Mouse (Mus musculus) skeletal muscle tissue, adult 2 months (tissue): ENCODE measurements around the gene Wipi2.

ENCODE experiments used
- DNase-seq: peaks from one replicate; pipeline ENCODE4 v3.0.0-alpha.2; 2012; ENCODE audit warnings: low read depth, low spot score

The Wipi2 gene

DNA sequence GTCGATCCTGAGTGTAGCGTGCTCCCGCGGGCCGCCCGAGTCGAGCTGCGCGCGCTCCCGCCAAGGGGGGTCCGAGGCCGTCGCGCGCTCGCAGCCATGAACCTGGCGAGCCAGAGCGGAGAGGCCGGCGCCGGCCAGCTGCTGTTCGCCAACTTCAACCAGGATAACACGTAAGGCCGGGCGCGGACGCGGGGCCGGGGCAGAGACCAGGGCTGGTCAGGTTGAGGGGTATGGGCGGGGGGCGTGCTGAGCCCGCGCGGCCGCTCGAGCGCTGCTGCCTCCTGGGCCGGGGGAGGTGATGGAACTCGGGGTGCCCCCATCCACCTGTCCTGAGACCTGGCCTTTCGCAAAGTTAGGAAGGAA, 2.1 kb downstream of the Wipi2 start:
- DNase-seq = no peak

DNA sequence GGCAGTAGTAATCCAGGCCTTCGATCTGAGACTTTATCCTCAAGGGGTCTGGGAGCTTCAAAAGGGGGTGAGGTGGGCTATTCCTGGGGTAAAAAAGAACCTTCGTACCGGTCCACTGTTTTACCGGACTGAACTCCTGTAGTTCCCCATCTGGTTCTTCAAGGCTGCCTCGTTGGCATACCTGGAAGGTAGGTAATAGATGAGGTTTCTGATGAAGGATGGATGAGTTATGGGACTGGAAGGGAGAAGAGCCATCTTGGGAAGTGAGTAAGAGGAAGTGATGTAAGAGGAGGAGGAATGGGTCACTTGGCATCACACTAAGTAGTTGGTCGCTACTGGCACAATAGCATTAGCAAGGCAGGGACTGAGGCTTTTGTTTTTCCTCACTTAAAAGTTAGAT, 2.7 kb downstream of the Wipi2 start:
- no peak for DNase-seq

DNA sequence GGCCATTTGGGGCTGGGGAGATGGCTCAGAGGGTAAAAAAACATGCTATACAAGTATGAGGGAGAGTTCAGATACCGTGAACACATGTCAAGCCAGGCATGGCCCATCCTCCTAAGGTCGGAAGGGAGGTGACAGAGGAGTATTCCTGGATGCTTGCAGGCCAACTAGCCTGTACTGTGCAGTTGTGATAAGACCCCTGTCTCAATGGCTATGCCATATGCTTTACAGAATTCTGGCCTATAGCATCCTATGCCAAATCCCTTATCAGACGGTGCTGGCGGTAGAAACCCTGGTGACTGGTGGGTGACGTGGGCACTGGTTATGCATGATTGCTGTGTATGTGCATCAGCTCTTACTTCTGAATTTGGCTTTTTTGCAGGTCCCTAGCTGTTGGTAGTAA, 10.3 kb downstream of the Wipi2 start:
- no peak for DNase-seq

DNA sequence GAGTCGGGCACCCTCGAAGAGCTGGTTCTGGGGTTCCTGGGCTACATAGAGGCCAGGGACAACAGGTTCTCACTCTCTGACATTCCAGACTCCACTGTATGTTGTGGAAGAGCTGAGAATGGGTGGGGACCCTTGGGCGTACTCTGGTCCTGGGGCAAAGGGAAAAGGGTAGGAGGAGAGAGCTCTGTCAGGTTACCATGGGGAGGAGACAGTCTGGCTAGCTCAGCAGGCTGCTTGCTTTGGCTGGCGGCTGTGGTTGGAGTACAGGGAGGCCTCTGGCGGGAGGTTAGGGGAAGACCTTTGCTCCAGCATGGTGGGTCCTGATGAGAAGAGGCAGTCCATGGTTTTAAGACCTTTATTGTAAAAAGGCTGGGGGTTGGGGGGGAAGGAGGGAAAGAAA, 12.6 kb downstream of the Wipi2 start:
- no peak for DNase-seq

DNA sequence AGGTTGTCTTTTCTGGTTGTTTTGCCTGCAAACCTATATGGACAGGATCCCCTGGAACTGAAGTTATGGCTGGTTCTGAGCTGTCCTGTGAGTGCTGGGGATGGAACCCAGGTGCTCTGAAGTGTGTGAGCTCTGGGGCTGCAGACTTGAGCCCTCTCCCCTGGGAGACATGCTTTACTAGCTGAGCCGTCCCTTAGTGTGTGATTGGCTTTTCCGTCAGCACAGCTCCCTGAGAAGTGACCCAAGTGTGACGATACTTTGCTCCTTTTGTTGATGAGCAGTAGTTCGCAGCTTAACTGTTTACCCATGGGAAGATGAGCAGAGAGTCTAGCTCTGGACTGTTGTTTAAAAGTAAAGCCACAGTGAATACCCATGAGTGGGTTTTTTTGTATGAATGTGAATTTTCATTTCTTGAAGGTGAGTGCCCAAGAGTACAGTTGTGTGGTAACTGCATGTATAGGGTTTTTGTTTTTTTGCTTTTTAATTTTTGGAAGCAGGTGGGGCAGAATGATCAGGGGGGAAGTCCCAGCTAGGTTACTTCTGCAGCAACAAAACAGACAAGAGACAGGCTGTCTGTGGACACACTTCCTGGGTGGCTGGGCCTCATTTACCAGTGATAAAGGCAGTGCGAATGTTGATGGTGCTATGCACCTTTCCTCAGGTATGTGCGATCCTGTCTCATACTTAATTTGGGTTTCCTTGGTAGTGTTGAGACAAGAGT, 14.0 kb downstream of the Wipi2 start:
- DNase-seq = no peak

DNA sequence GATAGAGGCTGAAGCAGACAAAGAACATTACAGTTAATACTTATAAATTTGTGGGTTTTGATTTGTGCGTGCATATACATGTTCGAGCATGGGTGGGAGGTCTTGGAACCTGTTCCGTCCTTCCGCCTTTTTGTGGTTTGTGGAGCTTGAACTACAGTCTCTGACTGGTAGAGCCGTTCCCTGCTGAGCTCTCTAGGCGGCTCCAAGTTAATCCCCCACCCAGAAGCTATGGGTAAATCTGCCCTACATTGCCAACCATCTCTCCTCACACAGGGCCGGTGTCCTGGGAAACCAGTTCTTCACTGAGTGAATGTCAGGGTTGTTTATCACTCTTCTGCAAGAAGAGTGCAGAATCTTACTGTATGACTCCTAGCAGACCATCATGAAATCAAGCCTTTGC, 20.7 kb downstream of the Wipi2 start:
- no peak for DNase-seq

DNA sequence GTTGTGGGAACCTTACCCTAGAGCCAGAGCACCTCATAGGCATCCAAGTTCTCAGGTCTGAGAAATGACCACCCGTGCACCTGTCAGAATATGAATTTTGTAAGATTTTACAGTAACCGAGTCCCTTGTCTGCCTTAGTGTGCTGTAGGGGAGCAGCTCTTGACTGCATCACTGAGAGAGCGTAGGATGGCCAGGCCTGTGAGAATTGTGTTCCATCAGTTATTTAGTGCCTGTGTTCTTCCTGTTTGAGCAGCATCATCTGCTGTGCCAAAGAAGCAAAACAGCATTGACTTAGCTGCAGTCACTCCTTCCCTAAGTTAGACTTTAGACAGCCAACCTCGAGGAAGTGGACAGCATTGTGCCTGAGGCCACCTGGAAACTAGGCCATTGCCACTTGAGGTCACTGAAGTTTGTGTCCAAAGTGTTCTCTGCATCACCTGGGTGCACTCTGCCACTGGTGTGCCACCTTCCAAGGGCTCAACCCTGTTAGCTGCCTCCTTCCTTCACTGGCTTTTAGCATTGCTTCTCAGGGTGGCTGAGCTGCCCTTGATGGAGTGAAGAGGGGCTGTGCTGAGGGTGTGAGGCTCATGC, 22.1 kb downstream of the Wipi2 start:
- DNase-seq = no peak

DNA sequence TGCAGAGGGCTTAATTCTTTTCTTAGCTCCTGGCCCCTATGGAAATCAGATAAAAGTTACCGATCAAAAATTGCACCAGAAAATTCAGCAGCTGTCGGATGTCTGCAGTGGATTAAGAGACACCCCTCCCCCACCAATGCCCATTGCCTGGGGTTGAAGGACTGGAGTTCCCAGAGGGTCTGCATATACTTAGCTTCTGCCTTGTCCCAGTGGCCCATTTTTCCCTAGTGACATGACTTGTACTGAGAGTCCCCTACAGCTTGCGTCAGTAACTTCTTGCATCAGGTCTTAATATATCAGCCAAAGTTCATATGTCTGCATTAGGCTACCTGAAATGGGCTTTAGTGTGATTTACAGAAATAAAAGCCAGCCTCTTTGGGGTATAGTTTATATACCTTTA, 22.9 kb downstream of the Wipi2 start:
- DNase-seq = no peak

DNA sequence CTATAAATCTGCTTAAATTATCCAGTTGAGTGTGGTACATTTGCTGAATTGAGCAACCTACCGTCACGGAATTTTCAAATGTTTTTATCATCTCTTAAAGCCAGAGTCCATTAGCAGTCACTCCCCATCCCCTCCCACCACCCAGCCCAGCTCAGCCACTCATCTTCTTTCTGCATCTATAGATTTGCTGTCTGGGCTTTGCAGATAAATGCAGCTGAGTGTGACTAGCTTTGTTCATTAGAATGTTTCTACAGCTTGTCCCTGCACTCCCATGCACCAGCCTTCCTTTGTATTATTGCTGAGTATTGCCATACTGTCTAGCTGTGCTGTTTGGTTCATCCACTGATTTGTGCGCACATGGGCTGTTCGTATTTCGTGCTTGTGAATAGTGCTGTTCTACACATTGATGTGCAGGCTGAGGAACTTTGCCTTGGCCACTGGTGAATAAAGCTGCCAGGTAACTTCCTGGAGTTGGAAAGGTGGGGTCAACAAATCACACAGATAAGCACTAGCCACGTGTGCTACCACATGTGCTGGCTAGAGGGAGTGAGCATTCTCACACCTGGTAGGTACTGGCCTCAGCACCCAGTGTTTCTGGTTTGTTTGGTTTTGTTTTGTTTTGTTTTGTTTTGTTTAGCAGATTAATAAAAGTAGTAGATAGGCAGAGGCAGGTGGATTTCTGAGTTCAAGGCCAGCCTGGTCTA, 23.4 kb downstream of the Wipi2 start:
- DNase-seq = no peak

DNA sequence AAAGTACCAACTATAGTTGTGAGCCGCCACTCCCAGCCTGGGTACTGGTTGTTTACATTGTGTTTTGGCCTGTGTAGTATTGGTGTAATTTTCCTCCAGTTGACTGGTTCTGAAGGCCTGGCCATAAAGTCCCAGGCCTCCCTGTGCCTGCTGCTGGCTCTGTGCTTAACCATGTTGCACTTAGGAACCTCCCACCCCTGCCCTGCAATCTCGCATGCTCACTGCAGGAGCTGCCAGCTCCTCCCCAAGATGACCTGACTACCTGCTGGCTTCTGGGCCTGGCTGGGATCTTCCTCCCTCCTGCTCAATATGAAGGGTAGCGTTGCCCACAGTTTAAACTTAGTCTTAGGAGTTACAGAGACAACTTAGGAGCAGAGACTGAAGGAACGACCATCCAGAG, 24.8 kb downstream of the Wipi2 start:
- no peak for DNase-seq

DNA sequence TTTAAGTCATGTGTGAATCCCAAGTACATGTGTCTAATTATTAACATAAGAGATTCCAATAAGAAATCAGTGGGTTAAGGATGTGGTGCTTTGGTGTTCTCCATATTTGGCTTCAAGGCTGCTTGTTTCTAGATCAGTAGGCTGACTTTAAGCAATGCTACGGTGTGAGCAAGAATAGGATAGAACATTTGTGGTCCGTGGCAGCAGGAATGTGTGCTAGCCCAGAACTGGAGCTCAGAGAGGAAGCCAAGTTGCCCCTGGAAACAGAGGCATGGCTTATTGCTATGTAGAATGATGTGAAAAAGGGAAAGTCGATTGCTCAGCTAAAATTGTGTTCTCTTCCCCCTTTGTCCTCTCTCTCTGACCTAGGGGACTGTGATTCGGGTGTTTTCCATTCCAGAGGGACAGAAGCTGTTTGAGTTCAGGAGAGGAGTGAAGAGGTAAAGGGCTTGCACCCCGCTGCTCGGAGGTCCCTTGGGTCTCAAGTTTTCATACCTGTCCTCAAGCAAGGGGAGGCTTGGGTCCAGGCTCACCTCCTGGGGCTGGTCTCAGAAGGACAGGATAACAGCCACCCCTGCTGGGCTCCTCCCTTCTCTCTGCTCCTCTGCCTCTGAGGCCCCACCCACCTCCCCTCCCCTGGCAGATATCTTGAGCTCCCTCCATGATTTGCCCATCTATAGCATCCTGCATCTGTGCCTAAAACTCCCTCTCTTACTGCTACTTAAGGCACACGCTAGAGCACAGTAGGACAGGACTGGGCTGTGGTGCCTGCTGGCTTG, 33.3 kb downstream of the Wipi2 start:
- DNase-seq = no peak

DNA sequence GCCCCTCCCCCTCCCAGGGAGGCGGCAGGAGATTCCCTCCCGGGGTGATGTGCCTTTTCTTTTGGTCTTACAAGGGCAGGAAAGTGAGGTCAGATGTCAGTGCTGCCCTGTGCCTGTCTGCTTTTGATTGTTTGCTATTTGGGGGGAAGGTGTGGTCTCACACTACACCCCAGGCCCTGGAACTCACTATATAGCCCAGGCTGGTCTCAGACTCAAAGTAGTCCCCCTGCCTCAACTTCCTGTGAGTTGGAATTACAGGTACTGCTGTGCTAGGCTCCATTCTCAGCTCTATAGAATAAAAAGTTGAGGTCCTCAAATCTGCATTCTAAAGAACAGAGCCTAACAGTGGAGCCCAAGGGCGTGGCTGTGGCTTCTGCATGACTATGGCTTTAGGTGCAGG, 40.4 kb downstream of the Wipi2 start:
- DNase-seq = no peak

DNA sequence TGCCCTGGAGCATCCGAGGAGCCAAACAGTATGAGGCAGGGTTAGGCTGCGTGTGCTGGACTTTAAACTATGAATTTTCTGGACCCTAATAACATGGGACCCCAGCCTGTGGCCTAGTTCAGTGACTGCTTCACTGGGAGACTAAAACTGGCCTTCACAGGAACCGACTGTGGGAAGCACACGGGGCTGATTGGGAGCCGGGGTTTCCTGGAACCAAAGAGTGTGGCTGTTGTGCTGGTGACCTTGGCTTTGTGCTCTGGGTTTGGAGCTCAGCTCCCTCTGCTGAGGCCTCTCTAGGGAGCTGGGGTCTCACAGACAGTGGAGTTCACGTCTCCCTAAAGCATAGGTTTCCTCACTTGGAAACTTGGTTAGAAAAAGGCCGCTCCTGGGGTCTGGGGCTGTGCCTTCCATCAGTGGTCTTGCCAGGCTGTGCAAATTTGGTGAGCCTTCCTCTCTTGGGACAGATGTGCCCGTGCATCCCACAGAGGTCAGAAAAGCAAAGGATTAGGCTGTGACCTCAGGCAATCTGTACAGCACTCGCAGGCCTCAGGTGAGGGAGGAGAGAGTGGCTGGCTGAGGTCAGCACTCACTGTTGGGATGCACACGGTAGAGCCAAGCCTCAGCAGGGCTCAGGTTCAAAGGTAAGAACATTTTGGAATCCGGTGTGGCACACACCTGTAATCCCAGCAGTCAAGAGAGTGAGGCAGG, 41.2 kb downstream of the Wipi2 start:
- no peak for DNase-seq

DNA sequence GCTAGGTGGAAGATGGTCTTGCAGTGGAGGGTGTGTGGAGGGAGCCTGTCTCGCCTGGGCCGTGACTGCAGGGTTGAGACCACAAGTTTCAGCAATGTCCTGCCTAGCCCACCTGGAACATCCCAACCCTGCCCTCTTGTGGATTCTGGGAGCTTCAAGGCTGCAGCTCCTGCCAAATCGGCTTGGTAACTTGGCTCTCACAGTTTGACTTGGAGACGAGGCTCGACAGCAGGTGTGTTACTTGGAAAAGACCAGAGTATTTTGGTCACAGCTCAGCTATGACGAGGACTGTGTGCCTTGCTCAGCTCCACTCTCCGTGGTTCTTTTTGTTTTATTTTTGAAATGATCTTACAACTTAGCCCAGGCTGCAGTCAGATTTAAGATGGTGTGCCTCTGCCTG, 42.2 kb downstream of the Wipi2 start:
- peak; percentile 45 for DNase-seq

DNA sequence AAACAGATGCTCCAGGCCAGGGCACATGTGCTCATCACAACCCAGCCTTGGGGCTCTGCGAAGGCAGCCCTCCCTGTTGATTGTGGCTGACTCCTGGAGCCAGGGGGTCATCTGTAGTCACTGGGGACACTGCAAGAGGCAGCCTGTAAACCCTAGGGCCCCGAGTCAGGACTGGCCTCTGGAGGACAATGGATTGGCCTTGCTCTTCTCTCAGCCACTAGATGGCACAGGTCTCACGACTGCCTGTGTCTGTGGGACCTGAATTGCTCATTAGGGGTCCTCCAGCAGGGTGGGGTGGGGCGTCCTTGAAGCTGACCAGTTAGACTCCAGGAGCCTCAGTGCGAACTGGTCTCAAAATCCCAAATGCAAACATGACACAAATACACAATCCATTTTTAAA, 45.6 kb downstream of the Wipi2 start:
- DNase-seq = no peak

DNA sequence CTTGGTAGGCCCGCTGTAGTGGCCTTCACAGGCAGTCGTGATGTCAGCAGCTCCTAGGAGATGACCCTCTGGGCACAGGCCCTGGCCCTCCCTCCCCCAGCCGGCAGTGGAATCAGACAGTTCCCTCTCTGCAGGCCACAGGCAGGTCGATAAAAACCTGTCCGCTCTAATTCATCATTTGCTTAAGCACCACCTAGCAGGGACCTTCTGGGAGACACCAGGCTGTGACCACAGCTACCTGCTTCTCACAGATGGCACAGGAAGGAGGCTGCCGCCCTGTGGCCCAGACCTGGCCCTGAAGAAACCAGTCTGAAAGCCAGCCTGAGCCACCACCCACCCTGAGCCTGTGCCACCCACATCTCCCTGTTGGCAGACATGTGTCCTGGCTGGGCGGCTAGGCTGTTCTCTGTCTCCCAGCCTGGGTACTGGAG, 50.7 kb downstream of the Wipi2 start:
- no peak for DNase-seq

DNA sequence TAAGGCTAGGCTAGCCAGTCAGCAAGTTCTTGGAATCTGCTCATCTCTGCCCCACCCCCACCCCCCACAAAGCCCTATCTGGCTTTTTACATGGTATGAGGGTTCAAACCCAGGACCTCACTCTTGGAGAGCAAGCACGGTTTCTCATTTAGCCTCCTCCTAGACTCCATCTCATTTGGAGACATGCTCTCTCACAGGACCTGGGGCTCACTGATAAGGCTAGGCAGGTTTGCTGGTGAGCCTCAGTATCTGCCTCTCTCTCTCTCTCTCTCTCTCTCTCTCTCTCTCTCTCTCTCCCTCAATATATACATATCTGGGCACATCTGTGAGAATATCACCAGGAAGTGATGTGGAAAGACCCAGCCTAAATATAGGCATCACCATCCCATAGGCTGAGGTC, 51.6 kb downstream of the Wipi2 start:
- DNase-seq = no peak

DNA sequence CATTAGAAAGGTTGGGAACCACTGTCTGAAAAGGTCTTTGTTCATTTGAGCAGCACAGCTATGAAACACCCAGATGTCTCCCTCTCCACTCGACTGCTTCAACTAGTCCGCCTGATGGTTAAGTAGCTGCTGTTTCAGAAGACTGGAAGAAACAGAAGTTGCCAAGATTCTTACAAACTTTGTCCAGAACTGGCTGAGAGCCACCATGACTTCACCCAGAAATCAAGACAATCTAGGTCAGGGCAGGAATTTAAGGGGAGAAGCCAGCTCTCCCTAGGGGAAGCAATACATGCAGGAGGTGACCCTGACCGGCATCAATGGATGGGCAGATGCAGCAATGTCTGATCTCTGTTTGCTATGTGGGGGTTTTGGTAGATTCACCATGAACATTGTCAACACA, 54.4 kb downstream of the Wipi2 start:
- DNase-seq = peak; percentile 26

DNA sequence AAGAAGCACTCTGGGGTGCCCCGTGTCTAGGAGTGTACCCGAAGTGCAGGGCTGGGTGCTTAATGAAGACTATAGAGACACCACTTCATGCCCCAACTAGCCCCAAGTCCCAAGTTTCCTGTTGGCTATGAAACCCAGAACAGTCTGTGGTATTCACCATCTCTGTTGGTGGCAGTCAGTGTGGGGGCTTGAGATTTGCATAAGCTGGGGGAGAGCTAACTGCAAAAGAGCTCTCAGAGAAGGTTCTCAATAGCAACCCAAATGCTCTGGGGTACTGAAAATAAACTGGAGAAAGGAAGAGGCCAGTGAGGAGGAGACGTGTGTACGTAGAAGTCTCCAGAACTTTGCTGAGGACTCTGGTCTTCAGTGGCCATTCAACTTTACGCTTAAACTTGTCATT, 55.0 kb downstream of the Wipi2 start:
- no peak for DNase-seq

DNA sequence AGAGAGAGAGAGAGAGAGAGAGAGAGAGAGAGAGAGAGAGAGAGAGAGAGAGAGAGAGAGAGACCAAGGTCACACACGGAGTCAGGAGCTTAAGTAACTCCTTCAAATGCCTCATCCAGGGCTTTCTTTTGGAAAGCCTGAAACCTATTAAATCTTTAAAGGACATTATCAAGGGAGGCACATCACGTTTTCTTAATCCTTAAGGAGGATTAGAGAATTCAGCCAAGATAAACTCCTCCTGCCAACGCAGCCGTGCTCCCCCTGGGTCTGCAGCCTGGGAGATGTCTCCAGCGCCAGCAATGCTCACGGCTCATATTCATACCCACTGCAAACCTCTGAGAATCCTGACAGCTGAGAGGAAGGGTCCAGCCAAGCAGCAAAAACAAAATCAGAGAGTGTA, 61.4 kb downstream of the Wipi2 start:
- no peak for DNase-seq

DNA sequence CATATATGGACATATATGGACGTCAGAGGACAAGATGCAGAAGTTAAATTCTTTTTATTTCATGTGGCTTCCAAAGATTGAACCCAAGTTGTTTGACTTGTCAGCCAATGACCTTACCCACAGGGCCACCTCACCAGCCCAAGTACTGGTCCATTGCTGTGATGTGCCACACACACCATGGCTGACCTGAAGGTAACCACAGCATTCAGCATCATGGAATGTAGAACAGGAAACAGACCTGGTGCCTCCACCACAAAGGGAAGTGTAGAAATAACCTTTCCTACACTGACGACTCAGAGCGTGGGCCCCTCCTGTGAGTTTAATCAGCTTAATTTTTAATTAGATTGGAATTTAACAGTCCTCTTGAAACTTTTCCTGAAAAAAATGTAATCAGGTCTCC, 62.8 kb downstream of the Wipi2 start:
- no peak for DNase-seq

DNA sequence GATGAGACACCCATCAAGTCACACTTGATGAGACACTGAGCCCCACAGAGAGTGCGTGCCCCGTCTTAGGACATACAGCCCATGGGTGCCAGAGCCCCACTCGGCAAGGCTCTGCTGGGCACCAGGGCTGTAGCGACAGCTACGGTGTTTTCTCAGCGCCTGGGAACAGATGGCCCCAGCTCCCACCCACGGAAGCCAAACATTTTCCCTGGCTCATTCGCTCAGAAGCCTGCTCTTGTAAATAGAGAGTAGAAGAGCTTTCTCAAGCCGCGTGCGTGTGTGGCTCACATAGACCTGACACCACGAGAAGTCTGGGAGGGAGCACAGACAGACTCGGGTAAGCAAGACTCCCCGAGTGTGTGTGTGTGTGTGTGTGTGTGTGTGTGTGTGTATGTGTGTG, 64.8 kb downstream of the Wipi2 start, which contains the start of gene Slc29a4:
TSS of gene Slc29a4 (plus strand) at position 265 of the 400 bp plus-strand sequence.
- DNase-seq = no peak
